Mouse (Mus musculus) lung, adult 2 months (tissue): ENCODE measurements at regions not wholly inside any gene's neighbourhood (a gene's known extent, or its start where the extent isn't known, plus 50 kb on each side); places are given as distances from the start of the nearest gene placed in this dataset.

Experiments used
- DNase-seq: peaks from one replicate; pipeline ENCODE4 v3.0.0; 2022
- H3K4me1 ChIP-seq: fragments of 200-500 bp; 2 replicates; pipeline ENCODE4 v1.6.1; 2011; ENCODE audit warnings: low read length; ENCODE audit not compliant: control insufficient read depth, insufficient read depth
- H3K4me3 ChIP-seq: fragments of 200-500 bp; replicated peaks from 2 replicates; pipeline ENCODE3; 2011; ENCODE audit warnings: low read depth, mild to moderate bottlenecking, control low read depth, low read length; ENCODE audit errors: extremely low read depth
- CTCF ChIP-seq: fragments of 200-500 bp; IDR thresholded peaks from 2 replicates; pipeline ENCODE4 v1.5.1; 2011; ENCODE audit warnings: mild to moderate bottlenecking, low read length, control low read depth; ENCODE audit not compliant: insufficient read depth
- POLR2A ChIP-seq: fragments of 200-500 bp; IDR thresholded peaks from 2 replicates; pipeline ENCODE4 v1.6.1; 2011; ENCODE audit warnings: low read depth, mild to moderate bottlenecking, control low read depth, low read length, borderline replicate concordance; ENCODE audit errors: extremely low read depth
- WGBS: fragments of 180-500 bp; shearing (Covaris S2); methylation state at CpG from one replicate; pipeline ENCODE4 v1.1.7; 2018; 5-methylcytosine and 5-hydroxymethylcytosine counted together

- 55% methylated on average over 2 of the region's 2 CpGs for WGBS
- TF ChIP-seq CTCF (no peak), POLR2A (no peak)
- DNase-seq, result no peak
- no peak overlapping the region for H3K4me3 ChIP-seq
- H3K4me1 ChIP-seq, result no peaks in the 10 kb centered on the region
Observed at GRCm38 (mm10) chr7:74926729-74927128, 372.1 kb upstream of the Slco3a1 start.

- no peak for TF ChIP-seq CTCF
- TF ChIP-seq POLR2A, result no peak
- Histone ChIP-seq H3K4me3 (no peak overlapping the region), H3K4me1 (no peaks in the 10 kb centered on the region)
- no peak for DNase-seq
- 41% methylated on average over 1 of the region's 1 CpGs for WGBS
Observed at GRCm38 (mm10) chr7:74924156-74924555, 369.6 kb upstream of the Slco3a1 start.

GRCm38 (mm10) chr7:74908311-74908962 lies 353.9 kb upstream of the Slco3a1 start:
- WGBS, result 31% methylated on average over 3 of the region's 3 CpGs
- Histone ChIP-seq H3K4me1 (no peaks in the 10 kb centered on the region), H3K4me3 (no peak overlapping the region)
- no peak for TF ChIP-seq POLR2A
- TF ChIP-seq CTCF, result no peak
- no peak for DNase-seq

- Histone ChIP-seq H3K4me3 (no peak overlapping the region), H3K4me1 (no peaks in the 10 kb centered on the region)
- no peak for DNase-seq
- 29% methylated on average over 1 of the region's 1 CpGs for WGBS
- no peak for TF ChIP-seq CTCF
- no peak for TF ChIP-seq POLR2A
Observed at GRCm38 (mm10) chr7:74907391-74907790, 352.8 kb upstream of the Slco3a1 start.

- 64% methylated on average over 3 of the region's 3 CpGs for WGBS
Observed at GRCm38 (mm10) chr7:74877466-74877865, 322.9 kb upstream of the Slco3a1 start.

GRCm38 (mm10) chr7:74876667-74877066 lies 322.1 kb upstream of the Slco3a1 start:
- no peak for TF ChIP-seq CTCF
- TF ChIP-seq POLR2A, result no peak
- no peak for DNase-seq
- Histone ChIP-seq H3K4me3 (no peak overlapping the region), H3K4me1 (no peaks in the 10 kb centered on the region)
- WGBS, result 66% methylated on average over 4 of the region's 4 CpGs

More at GRCm38 (mm10) chr7:74877466-74877865, 322.9 kb upstream of the Slco3a1 start:
- Histone ChIP-seq H3K4me3 (no peak overlapping the region), H3K4me1 (no peaks in the 10 kb centered on the region)
- no peak for DNase-seq
- no peak for TF ChIP-seq CTCF
- no peak for TF ChIP-seq POLR2A

- Histone ChIP-seq H3K4me3 (no peak overlapping the region), H3K4me1 (no peaks in the 10 kb centered on the region)
- WGBS, result 88% methylated on average over 1 of the region's 1 CpGs
- TF ChIP-seq CTCF (no peak), POLR2A (no peak)
- no peak for DNase-seq
Observed at GRCm38 (mm10) chr7:74870250-74870649, 315.7 kb upstream of the Slco3a1 start.

GRCm38 (mm10) chr7:74862727-74863126 lies 308.1 kb upstream of the Slco3a1 start:
- WGBS, result 63% methylated on average over 3 of the region's 3 CpGs
- DNase-seq, result no peak
- no peak for TF ChIP-seq CTCF
- no peak for TF ChIP-seq POLR2A

GRCm38 (mm10) chr7:74844306-74844929 lies 289.8 kb upstream of the Slco3a1 start:
- TF ChIP-seq CTCF (no peak), POLR2A (no peak)
- 49% methylated on average over 6 of the region's 6 CpGs for WGBS
- Histone ChIP-seq H3K4me3 (no peak overlapping the region), H3K4me1 (no peaks in the 10 kb centered on the region)
- no peak for DNase-seq

More at GRCm38 (mm10) chr7:74862727-74863126, 308.1 kb upstream of the Slco3a1 start:
- Histone ChIP-seq H3K4me3 (no peak overlapping the region), H3K4me1 (no peaks in the 10 kb centered on the region)

GRCm38 (mm10) chr7:74823286-74823685 lies 268.7 kb upstream of the Slco3a1 start:
- Histone ChIP-seq H3K4me3 (no peak overlapping the region), H3K4me1 (no peaks in the 10 kb centered on the region)
- DNase-seq, result no peak
- TF ChIP-seq CTCF (no peak), POLR2A (no peak)
- WGBS, result 35% methylated on average over 2 of the region's 2 CpGs
